Mouse (Mus musculus) adrenal gland, adult 2 months (tissue): ENCODE measurements at regions not wholly inside any gene's neighbourhood (a gene's known extent, or its start where the extent isn't known, plus 50 kb on each side); places are given as distances from the start of the nearest gene placed in this dataset.
A peak's percentile ranks its signal among the peaks of the same experiment; 100 is the strongest.
"Not testable (repeated sequence)": the region's sequence is repeated elsewhere in the genome, so short reads cannot be mapped to it uniquely, and the experiment has no call there.

Experiments
- DNase-seq: peaks from one replicate; pipeline ENCODE4 v3.0.0; 2021

- DNase-seq, result no peak
Measured at GRCm38 (mm10) chr14:58322461-58322860, 252.1 kb downstream of the Fgf9 start.

- no peak for DNase-seq
Measured at GRCm38 (mm10) chr14:58321875-58322274, 251.5 kb downstream of the Fgf9 start.

- no peak for DNase-seq
Measured at GRCm38 (mm10) chr14:58321234-58321633, 250.9 kb downstream of the Fgf9 start.

GRCm38 (mm10) chr14:58317640-58318039 is 247.3 kb downstream of the Fgf9 start:
- DNase-seq, result no peak

- DNase-seq, result no peak
Measured at GRCm38 (mm10) chr14:58317231-58317630, 246.9 kb downstream of the Fgf9 start.

- no peak for DNase-seq
Measured at GRCm38 (mm10) chr14:58307695-58308094, 237.3 kb downstream of the Fgf9 start.

- no peak for DNase-seq
Measured at GRCm38 (mm10) chr14:58306832-58307521, 236.6 kb downstream of the Fgf9 start.

GRCm38 (mm10) chr14:58300411-58300887 is 230.1 kb downstream of the Fgf9 start:
- DNase-seq, result no peak

- DNase-seq, result no peak
Measured at GRCm38 (mm10) chr14:58286007-58286525, 215.7 kb downstream of the Fgf9 start.

GRCm38 (mm10) chr14:58282708-58283290 is 212.5 kb downstream of the Fgf9 start:
- DNase-seq, result peak; percentile 72

- no peak for DNase-seq
Measured at GRCm38 (mm10) chr14:58282264-58282663, 211.9 kb downstream of the Fgf9 start.

GRCm38 (mm10) chr14:58274440-58274839 is 204.1 kb downstream of the Fgf9 start:
- not testable (repeated sequence) for DNase-seq

GRCm38 (mm10) chr14:58273693-58274419 is 203.5 kb downstream of the Fgf9 start:
- no peak for DNase-seq

GRCm38 (mm10) chr14:58265373-58265772 is 195.0 kb downstream of the Fgf9 start:
- DNase-seq, result no peak

- DNase-seq, result no peak
Measured at GRCm38 (mm10) chr14:58264401-58264800, 194.1 kb downstream of the Fgf9 start.

- DNase-seq, result peak; percentile 62
Measured at GRCm38 (mm10) chr14:58253369-58253968, 183.1 kb downstream of the Fgf9 start.

GRCm38 (mm10) chr14:58225869-58226268 is 155.5 kb downstream of the Fgf9 start:
- no peak for DNase-seq

GRCm38 (mm10) chr14:58224419-58224818 is 154.1 kb downstream of the Fgf9 start:
- DNase-seq, result no peak

- no peak for DNase-seq
Measured at GRCm38 (mm10) chr14:58208401-58208800, 138.1 kb downstream of the Fgf9 start.

- DNase-seq, result peak; percentile 14
Measured at GRCm38 (mm10) chr14:58202607-58203295, 132.4 kb downstream of the Fgf9 start.

GRCm38 (mm10) chr14:58189948-58190347 is 119.6 kb downstream of the Fgf9 start:
- no peak for DNase-seq

GRCm38 (mm10) chr14:58182869-58183268 is 112.5 kb downstream of the Fgf9 start:
- no peak for DNase-seq
